Mouse (Mus musculus): ENCODE results near the gene Ndn. TPM values are rescaled to one million over a fixed set of nuclear protein-coding genes. Genes with fewer than 3 reads are reported as not detected.

Ndn gene
- total RNA-seq (2022) = 1 to 10 TPM; 1.8 to 2.4 (median 2.1) TPM

DNA sequence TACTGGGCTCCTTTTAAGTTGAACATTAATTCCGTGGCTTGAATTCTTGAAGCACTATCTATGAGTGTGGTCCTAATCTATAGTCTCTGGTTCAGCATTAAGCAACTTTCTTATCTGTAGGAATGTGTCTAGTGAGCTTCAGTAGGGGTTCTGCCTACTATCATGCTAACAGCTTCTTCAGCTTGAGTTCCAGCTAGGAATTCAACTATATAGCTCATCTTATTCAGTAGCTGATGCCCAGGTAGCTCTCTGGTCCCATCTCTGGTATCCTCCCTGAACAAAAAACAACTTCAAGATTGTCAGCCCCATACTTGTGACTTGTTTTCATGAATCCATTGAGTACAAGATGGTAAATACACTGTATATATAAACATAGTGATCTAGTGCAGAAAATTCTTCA is at the start of gene Ndn:
TSS of gene Ndn (plus strand) at position 301 of the 400 bp plus-strand sequence.
- no peak for DNase-seq (ENCODE audit: low spot score in 2 of 2)

DNA sequence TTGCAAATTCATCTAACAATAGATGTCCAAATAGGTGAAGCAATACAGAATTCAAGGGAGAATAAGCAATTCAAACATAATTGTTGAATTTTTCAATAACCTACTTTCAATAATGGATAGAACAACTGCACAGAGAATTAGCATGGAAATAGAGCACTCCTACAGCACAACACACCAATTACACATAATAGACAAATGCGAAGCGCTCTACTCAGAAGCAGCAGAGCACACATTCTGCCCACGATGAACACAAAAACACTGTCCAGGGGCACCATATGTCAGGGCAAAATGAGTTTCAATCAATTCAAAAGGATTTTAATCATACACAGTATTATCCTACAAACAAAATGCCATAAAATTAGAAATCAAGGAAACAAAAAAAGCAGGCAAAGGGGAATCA is 43.9 kb upstream of the Ndn start:
- DNase-seq (ENCODE audit: low spot score in 2 of 2) = no peak

DNA sequence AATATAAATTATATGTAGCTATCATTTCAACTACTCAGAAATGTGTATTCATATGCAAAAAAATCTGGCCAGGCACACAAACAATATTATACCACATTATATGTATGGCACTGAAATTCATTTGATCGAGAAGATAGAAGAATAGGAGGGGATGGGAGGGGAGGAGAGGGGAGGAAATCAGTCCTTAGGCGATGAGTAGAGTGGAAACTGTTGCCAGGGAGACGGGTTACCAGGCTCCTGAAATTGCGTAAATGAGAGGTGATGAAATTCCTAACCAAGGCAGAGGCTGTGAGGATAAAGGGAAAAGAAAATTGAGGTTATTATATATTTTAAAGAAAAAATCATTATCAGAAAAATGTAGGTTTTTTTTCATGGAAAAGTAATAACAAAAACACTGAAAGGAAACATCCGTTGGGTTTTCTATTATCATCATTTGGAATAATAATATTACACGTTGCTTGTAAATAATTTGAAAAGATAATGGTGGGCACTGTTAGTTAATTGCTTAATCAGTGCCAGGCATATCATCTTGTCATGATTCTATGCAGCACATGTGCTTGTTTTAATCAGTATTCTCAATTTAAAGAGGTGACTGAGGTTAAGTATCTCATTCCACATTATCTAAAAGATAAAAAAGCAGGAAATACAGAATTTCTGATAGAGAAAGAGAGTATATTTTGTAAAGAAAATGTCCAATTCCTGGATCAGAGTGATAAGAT is 39.3 kb upstream of the Ndn start:
- DNase-seq (ENCODE audit: low spot score in 2 of 2) = no peak

DNA sequence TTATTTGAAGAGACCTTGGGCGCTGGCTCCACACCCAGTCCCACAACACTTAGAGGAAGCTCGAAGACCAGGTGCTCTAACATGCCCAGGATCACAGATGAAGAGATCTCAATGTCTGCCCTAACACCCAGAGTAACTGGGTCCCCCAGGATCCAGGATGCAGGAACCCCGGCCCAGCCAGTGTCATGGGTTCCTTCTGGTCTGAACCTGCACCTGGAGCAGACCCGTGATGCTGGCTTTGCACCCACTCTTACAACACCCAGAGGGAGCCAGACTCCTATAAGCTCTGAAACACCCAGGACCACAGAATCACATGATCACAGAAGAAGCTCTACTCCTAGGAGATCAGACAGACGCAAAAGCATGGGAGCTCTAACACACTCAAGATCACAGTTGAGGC is 29.6 kb upstream of the Ndn start:
- no peak for DNase-seq (ENCODE audit: low spot score in 2 of 2)

DNA sequence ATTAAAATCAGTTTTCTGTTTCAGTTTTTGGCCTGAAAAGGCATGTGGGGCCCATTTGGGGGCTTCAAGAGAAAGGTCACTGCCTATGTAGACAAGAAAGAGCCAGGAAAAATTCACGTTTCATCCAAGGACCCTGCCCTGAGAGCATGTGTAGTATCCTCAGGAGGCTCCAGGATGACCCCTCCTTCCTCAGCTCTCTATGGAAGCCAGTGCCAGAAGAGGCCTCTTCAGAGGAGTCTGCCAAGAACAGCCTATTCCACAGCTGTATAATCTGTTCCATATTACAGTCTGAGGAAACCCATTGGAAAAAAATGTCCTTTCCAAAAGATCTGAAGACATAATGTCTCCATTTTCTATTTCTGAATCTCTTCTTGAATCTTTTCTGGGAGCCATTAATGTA is 958 bp upstream of the Ndn start:
- DNase-seq (ENCODE audit: low spot score in 2 of 2) = no peak

DNA sequence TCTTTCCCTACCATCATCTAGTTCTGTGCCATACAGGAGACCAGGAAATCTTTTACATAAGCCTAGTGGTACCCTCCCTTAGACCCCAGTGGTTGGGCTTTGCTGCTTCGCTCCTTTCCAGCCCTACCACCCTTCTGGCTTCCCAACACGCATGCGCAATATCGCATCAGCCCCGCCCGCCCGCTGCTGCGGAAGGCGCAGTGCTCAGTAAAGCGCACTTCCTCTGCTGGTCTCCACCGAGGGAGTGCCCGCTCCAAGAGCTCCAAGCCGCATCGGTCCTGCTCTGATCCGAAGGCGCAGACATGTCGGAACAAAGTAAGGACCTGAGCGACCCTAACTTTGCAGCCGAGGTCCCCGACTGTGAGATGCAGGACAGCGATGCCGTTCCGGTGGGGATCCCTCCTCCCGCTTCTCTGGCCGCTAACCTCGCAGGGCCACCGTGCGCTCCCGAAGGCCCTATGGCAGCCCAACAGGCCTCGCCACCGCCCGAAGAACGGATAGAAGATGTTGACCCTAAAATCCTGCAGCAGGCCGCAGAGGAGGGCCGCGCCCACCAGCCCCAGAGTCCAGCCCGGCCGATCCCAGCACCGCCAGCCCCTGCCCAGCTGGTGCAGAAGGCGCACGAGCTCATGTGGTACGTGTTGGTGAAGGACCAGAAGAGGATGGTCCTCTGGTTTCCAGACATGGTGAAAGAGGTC is 1.9 kb downstream of the Ndn start:
- peak; percentile 33 to 55 for DNase-seq (ENCODE audit: low spot score in 2 of 2)

DNA sequence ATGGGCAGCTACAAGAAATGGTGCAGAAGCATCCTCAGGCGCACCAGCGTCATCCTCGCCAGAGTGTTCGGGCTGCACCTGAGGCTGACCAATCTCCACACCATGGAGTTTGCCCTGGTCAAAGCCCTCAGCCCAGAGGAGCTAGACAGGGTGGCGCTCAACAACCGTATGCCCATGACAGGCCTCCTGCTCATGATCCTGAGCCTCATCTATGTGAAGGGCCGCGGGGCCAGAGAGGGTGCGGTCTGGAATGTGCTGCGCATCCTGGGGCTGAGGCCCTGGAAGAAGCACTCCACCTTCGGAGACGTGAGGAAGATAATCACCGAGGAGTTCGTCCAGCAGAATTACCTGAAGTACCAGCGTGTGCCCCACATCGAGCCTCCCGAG is 2.4 kb downstream of the Ndn start:
- DNase-seq (ENCODE audit: low spot score in 2 of 2) = no peak

DNA sequence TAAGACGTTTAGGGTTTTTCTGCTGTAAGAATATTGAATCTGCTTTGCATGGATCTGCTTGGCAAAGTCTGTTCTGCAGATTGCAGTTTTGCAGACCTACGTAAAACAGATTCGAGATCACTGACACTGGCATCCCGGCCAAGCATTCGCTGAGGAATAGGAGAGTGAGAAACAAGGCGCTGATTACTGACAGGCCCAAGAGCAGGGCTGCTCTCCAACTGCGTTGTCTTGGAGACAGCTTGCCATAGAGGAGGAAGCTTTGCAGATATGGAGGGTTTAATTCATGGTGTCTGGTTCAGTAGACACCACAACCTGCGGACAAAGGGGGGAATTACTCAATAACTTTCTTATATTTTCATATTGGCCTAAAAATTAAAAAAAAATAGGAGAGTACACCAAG is 4.9 kb downstream of the Ndn start:
- no peak for DNase-seq (ENCODE audit: low spot score in 2 of 2)

DNA sequence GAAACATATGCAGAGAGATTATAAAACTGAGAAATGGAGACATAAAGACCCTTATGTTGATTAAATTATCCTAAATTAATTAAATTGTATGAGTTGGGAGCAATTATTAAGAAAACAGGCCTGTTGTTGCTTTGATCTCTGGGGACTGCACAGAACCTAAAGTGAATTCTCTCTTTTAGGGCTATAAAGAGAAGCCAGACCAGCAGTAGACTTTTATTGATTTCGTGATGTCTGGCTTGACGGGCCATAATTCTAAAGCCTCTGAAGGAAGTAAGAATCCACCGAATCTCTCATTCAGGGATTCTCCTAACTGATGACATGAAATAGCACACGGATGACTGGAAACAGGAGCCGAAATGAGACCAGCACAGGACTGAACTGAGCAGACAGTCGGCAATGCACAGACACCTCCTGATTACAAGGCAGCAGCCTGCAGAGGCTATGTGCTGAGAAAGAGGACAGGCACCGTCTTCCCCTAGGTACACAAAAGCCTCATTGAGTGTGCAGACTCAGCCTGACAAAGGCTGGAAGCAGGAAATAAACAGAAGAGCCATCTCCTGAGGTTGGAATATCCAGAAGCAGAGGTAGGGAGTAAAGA is 18.8 kb downstream of the Ndn start:
- DNase-seq (ENCODE audit: low spot score in 2 of 2) = no peak

DNA sequence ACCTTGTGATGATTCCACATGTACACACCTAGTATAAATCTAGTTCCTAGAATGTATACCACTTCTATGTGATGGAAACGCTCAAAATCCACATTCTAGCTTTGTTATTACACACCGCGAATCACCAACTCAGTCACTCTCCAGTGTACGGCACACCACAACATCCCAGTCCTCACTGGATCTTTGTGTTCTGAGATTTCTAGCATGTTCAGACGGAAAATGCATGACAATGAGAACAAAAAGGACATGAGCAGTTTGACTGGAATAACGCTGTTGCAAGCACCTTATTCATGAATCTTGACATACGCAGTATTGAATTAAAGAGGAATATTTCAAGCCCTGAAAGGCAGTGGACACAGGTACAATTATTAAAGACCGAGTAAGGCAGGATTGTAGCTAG is 20.4 kb downstream of the Ndn start:
- DNase-seq (ENCODE audit: low spot score in 2 of 2) = no peak

DNA sequence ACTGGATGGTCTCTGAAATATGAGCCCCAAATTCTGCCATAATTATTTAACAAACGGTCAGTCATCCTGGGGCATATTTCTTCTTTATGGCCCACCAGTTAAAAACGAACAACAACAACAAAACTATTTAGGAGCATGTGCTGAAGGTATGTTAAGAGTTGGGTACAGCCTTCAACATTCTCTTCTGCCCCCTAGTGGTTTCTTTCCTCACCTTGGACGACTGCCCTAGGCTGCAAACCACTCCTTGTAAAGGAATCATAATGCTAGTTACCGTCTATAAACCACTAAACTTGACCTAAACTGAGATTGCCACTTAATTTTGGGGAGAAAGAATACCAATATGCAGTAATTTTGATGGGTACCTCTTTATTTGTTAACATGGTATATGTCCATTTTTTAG is 29.3 kb downstream of the Ndn start:
- no peak for DNase-seq (ENCODE audit: low spot score in 2 of 2)

DNA sequence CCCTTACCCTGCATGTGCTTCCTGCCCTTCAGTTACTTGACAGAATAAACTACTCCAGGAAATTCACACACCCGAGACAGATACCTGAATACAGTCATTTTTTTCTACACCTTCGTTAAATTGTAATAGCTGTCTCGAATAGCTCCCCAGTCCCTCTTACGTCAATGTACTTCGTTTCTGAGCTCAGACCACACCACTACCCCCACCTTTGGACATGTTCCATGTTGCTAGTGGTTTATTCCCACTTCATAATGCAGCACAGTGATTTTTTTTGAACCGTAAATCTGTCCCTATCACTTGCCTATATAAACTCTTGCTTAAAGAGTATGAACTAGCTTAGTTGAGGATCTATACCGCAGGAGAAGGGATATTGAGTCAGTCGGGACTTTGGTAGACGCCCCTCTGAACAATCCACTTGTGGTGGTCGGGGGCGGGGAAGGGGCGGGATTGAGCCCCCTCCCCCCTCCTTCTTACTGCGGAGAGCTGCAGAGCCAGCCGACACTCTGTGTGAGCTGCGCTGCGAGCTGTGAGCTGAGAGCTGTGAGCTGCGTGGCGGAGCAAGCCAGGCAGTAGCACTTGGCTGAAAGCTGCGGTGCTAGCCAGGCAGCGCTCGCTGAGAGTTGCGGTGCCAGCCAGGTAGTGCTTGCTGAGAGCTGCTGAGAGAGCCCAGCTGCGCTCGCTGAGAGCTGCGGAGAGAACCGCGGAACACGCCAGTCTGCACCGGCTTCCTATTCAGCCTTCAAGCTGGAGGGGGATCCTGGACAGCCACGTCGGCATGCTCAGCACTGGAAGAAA is 30.3 kb downstream of the Ndn start, which contains the start of gene Magel2:
TSS of gene Magel2 (plus strand) at position 501 of the 795 bp plus-strand sequence.
- DNase-seq (ENCODE audit: low spot score in 2 of 2) = no peak

DNA sequence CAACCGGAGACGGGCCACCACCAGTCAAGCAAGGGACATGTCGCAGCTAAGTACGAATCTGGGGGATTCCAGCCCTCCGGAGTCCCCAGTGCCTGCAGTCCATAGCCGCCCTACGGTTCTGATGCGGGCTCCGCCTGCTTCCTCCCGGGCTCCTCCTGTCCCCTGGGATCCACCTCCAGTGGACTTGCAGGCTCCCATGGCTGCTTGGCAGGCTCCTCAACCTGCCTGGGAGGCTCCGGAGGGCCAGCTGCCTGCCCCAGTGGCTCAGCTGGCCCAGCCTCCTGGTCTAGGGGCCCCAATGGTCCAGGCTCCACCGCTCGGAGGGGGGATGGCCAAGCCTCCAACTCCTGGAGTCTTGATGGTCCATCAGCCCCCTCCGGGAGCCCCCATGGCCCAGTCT is 30.9 kb downstream of the Ndn start:
- no peak for DNase-seq (ENCODE audit: low spot score in 2 of 2)

DNA sequence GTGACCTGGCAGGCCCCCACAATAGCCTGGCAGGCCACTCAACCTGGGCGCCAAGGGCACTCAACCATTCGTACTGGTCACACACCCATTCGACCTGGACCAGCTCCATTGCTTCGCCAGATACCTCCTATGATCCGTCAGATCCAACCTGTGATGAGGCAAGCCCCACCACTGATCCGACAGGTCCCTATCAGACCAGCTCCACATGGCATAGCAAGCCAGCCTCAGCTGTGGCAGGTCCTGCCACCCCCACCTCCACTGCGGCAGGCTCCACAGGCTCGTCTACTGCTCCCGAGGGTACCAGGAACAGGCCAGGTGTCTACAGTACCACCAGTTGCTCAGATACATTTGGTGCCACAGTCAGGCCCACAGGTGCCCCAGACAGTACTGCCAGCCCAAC is 32.2 kb downstream of the Ndn start:
- DNase-seq (ENCODE audit: low spot score in 2 of 2) = no peak

DNA sequence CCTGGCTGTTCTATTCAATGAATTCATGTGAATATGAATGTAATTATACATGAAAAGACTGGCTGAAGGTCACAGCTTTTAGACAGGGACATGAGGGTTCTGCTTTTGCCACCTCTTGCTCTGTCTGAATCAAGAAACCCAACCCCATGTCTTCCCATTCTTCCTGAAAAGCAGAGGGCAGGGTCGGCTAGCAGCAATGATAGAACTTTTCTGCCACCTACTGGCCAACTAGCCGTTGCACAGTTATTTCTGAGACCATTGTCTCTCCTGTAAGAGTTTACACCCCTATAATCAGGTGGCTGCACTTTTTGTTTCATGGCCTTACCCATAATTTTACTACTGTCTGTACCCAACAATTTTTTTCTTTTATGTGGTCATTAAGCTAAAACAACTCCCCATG is 36.0 kb downstream of the Ndn start:
- DNase-seq (ENCODE audit: low spot score in 2 of 2) = no peak

DNA sequence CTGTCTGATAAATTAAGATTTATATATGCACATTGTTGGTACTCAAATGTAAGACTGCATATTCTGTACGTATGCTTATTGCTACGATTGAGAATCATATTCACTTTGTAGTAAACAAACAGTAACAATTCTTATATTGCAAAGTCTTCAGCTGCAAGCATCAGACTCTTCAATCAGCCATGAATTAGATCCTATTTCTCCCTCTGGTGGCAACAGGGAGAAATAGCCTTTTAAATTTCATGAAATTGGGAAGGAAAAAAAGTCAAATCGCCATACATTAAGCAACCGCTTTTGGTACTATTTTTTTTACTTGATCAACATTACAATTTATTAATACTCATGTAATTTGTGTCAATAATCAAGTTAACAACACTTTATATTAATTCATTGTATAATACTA is 41.9 kb downstream of the Ndn start:
- DNase-seq (ENCODE audit: low spot score in 2 of 2) = no peak

DNA sequence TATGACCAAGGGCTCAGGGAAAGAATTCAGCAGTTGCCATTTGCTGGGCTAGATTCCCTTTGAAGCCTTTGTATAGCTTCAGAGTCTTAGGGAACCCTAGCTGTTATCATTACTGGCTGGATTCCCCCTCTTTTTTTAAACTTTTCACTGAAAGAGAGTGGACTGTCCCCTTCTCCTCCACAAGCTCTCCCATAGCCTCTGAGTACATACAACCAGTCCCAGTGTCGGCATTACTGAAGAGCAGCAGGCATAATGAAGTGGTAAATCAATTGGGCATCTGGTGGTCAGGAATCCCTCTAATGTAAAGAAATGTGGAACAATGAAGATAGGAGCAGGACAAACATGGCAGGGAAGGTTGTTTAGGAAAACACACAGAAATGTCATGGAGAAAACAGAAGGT is 45.8 kb downstream of the Ndn start:
- no peak for DNase-seq (ENCODE audit: low spot score in 2 of 2)

Other genes with a start within 250 kb of the Ndn start
- gene Magel2, start 30.4 kb downstream of the Ndn start, total RNA-seq (2022) = not detected
- gene Mkrn3, start 73.6 kb downstream of the Ndn start, total RNA-seq (2022) = under 1 TPM in 3 of 4 experiments, not detected in 1; 0.12 to 0.32 (median 0.25) TPM
- gene Peg12, start 117.9 kb downstream of the Ndn start, total RNA-seq (2022) = under 1 TPM; 0.11 to 0.31 (median 0.23) TPM

All from gastrocnemius, adult 8-10 months (tissue).